1 mouse cellular context compared by ENCODE assay signal in genomic region chr7:105399058-105399934, GRCm38 (mm10).
TF ChIP-seq lines count a peak whose summit lies in the region.

No protein-coding gene starts in this region.

TF ChIP-seq in MEL, 35 proteins besides CTCF, POLR2A, EP300 and RAD21:
- peak; percentile 82 for TF ChIP-seq ETS1 (IDR thresholded peaks at IDR 0.05; ENCODE audit: low read depth, low read length)
- 0 out of 2 replicates have a peak, but pooled peaks have one; percentile 33 for TF ChIP-seq HCFC1 (IDR thresholded peaks at IDR 0.05; ENCODE audit: low read depth, low read length)
- TF ChIP-seq MYC (IDR thresholded peaks at IDR 0.05; ENCODE audit: low read depth, low read length) = peak; percentile 72; the same call in 1 of the 2 replicates
- peak; percentile 47 for TF ChIP-seq NELFE (IDR thresholded peaks at IDR 0.05; ENCODE audit: low read depth, low read length)
- no peak for TF ChIP-seq MEF2A (IDR thresholded peaks at IDR 0.05; ENCODE audit: extremely low read depth, insufficient replicate concordance, low read depth, low read length, poor library complexity, severe bottlenecking)
- TF ChIP-seq GATA1 (IDR thresholded peaks at IDR 0.05; ENCODE audit: low read depth, low read length) = 0 out of 2 replicates have a peak, but pooled peaks have one; percentile 55
- 0 out of 2 replicates have a peak, but pooled peaks have one; percentile 9 for TF ChIP-seq MAX (IDR thresholded peaks at IDR 0.05; ENCODE audit: low read length)
- no peak for TF ChIP-seq SMC3 (IDR thresholded peaks at IDR 0.05; ENCODE audit: low read depth, low read length)
- peak; percentile 71 for TF ChIP-seq SIN3A (IDR thresholded peaks at IDR 0.05; ENCODE audit: low read length)
- TF ChIP-seq USF2 (IDR thresholded peaks at IDR 0.05; ENCODE audit: borderline replicate concordance in 1 of 2, insufficient read depth in 1 of 2, low read depth in 1 of 2, low read length in 2 of 2) = no peak
- peak; percentile 65 for TF ChIP-seq TBP (IDR thresholded peaks at IDR 0.05; ENCODE audit: low read depth, low read length)
- TF ChIP-seq RCOR1 (IDR thresholded peaks at IDR 0.05; ENCODE audit: low read depth, low read length) = peak; percentile 70
- peak; percentile 94 for TF ChIP-seq ZNF384 (IDR thresholded peaks at IDR 0.05; ENCODE audit: low read depth, low read length)
- TF ChIP-seq TAL1 (IDR thresholded peaks at IDR 0.05; ENCODE audit: low read length) = no peak
